Mouse (Mus musculus) cerebellum, postnatal 14 days (tissue): ENCODE results near the gene Gstp3.
A peak's percentile ranks its signal among the peaks of the same experiment; 100 is the strongest.
"Not testable (repeated sequence)": the region's sequence is repeated elsewhere in the genome, so short reads cannot be mapped to it uniquely, and the experiment has no call there.

ENCODE experiments used
- DNase-seq, 2 experiments: peaks; one replicate each; pipeline ENCODE4 v3.0.0; 2021; ENCODE audit warnings: mixed read lengths in 2 of 2

Gstp3 gene

DNA sequence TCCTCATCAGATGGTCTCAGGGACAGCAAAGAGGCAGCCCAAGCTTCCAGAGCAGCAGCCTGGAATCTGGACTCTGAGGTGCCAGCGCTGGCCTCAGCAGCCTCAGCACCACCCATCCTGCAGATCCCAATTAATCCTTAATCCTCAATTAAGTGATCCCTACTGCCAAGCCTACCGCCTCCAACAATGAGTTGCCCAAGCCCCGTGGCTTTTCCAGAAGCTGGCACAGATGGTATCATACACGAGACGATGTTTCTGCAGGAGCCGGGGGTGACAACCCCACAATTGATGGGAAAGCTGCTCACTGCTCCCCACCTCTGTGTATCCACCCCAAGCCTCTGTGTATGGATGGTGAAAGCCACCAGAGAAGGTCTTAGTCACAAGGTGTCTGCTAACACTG, 29.8 kb upstream of the Gstp3 start:
- DNase-seq = no peak

GRCm38 (mm10) chr19:4088146-4088545, 28.8 kb upstream of the Gstp3 start:
- no peak for DNase-seq

GRCm38 (mm10) chr19:4087090-4087489, 27.7 kb upstream of the Gstp3 start:
- no peak for DNase-seq

DNA sequence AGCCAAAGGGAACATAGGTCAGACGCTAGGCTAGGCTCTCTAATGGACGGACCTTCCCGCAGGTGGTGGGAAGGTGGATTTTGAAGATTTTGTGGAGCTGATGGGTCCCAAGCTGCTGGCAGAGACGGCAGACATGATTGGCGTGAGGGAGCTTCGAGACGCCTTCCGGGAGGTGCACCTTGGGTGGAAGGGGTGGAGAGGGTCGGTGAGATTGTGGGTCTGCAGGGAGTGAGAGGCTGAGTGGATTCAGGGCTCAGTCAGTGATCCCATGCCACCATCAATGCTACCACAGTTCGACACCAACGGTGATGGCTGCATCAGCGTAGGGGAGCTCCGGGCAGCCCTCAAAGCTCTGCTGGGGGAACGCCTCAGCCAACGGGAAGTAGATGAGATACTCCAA, 26.8 kb upstream of the Gstp3 start:
- no peak for DNase-seq

- peak in 1 of 2 experiments; percentile 20 for DNase-seq
These were observed 25.6 kb upstream of the Gstp3 start for GRCm38 (mm10) chr19:4084984-4085383.

- no peak for DNase-seq
These were observed 24.5 kb upstream of the Gstp3 start for GRCm38 (mm10) chr19:4083826-4084225.

DNA sequence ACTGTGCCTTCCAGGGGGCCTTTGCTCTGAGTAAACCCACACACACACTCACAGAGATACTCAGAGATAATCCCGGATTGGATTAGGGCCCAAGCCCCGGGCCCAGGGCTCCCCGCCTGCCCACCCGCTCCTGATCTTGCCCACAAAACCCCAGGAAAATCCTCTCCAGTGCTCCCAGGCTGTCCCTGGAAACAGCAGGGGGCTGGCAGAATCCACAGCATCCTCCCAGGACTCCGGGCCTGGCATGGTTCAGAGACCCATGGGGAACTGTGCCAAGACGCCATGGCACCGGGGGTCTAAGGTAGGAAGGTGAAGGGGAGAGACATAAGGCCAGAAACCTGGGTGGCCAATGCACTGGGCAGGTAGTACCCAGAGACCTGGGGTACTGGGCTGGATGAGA, 23.9 kb upstream of the Gstp3 start:
- DNase-seq = peak in 1 of 2 experiments; percentile 24

DNA sequence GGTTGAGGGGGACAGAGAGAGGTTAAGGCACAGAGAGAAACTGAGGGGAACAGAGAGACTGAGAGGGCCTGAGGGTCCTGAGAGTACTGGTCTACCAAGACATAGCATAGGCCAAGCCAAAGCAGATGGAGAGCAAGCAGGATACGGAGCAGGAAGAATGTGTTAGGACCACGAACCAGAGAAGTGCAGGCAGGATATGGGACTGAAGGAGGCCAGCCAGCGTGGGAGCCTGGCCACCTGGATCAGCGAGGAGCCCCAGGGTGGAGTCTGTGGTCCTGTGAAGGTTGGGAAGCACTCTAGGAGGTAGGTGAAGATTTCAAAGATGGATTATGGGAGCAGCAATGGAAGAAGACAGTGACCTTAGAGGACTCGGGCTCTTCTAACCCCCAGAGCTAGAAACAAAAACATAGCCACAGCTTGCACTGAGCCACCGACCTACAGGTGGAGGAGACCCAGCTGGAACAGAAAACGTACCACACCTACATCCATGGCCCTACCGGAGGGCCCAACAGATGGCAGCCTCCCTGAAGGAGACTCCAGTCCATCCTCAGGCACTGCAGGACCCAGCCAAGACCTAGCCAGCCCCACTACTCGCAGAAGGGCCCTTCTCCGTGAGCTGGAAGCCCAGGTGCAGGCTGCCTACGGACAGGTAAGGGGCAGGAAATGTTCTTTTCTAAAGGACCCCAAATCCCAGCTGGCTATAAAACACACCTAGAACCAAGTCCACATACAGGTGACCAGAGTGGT, 23.0 kb upstream of the Gstp3 start:
- peak in 1 of 2 experiments; percentile 33 for DNase-seq

- DNase-seq = no peak
These were observed 22.0 kb upstream of the Gstp3 start, which contains the start of gene Cabp2 for GRCm38 (mm10) chr19:4081394-4081793. Cabp2 (plus strand) TSS chr19:4081578.

GRCm38 (mm10) chr19:4080511-4081009, 21.2 kb upstream of the Gstp3 start:
- peak; percentile 80 to 82 for DNase-seq

DNA sequence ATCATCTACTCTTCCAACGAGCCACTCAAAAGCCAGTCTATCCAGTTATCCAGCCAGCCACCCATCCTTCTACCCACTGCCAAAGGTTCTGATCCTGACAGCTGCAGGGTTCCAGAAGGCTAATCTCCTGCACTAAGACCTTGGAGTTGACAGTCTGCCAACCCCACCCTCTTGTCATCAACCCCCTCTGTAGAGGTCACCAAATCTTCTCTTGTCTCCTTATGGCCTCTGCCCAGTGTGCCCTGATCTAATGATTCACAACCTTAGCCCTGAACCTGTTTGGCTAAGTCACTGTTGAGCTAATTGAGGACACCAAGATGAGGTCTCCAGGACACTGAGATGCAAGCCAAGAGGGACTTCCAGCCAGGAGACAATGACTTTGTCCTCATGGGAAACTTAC, 20.2 kb upstream of the Gstp3 start:
- DNase-seq = peak in 1 of 2 experiments; percentile 33

DNA sequence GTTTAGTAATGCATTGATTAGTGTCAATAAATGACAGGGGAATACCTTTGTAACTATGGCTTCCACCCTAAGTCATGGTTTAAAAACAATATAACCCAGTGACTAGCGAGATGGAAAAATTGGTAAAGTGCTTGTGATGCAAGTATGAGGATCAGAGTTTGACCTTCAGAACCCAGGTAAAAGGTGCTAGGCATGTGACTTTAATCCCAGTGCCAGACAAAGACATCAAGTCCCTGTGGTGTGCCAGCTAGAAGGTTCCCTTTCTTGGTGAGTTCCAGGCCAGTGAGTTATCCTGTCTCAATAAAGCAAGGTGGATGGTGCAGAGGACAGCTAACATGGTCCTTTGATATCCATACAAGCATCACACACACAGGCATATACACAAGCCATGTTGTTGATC, 16.2 kb upstream of the Gstp3 start:
- no peak for DNase-seq

GRCm38 (mm10) chr19:4072706-4073424, 13.5 kb upstream of the Gstp3 start:
- DNase-seq = no peak

GRCm38 (mm10) chr19:4071406-4071805, 12.0 kb upstream of the Gstp3 start:
- peak; percentile 52 to 59 for DNase-seq

GRCm38 (mm10) chr19:4070756-4071155, 11.4 kb upstream of the Gstp3 start:
- DNase-seq = no peak

DNA sequence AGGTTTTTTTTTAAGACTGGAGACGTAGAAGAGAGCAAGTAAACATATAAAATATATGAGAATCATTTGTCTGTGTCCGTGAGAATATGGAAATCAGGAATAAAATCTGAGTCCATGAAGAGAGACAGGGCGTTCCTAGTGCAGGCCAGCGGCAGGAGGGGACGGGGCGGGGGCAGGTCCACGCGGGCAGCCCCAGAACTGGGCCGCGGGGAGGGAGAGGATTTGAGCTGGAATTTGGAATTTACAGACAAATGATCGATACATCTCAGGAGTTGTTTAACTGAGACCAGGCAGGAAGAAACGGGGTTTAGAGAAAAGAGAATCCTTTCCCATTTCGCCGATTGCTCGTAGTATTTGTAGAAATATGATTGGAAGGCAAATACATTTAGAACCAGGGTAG, 10.9 kb upstream of the Gstp3 start:
- DNase-seq = no peak

GRCm38 (mm10) chr19:4068717-4069410, 9.5 kb upstream of the Gstp3 start:
- no peak for DNase-seq

DNA sequence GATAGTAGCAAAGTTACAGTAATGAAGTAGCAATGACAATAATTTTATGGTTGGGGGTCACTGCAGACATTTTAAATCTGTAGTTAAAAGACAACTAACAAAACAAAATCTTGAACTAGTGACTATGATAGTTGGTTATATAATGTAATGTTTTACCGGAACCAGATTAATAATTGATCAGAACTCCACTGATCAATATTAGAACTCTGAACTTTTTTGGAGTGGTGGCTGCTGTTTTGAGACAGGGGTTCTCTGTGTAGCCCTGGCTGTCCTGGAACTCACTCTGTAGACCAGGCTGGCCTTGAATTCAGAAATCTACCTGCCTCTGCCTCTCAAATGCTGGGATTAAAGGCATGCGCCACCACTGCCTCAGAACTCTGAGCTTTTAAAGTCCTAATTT, 8.9 kb upstream of the Gstp3 start:
- not testable (repeated sequence) for DNase-seq

DNA sequence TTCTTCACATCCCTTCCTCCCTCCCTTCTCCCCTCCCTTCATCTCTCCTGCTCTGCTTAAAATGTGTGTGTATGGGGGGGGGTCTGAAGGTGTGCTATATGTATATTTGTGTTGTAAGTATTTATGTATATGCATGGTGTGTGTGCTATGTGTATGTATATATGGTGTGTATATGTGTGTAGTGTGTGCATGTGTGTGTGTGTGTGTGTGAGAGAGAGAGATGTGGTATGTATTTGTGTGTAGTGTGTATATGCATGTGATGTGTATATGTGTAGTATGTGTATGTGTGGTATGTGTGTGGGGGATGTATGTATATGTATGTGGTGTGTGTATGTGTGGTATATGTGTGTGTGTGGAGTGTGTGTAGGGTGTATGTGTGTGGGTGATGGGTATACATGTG, 7.5 kb upstream of the Gstp3 start:
- no peak for DNase-seq

GRCm38 (mm10) chr19:4066280-4066679, 6.9 kb upstream of the Gstp3 start:
- no peak for DNase-seq

DNA sequence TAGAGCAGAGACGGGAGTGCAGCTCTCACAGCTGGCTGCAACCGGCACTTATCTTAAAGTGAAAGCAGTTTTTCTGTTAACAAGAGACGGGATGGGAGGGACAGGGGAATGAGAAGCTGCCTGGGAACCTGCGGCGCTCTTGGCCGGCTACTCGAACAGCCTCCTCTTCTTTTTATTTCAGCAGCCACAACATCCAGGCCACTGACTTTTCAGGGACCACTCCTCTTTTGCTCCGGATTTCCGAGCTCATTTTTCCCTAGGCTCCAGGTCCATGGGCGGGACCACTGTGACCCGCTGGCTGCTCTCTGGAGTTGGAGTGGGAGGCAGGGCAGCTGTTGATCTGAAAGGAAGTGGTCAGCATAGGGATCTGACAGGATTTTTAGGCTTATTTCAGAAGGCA, 5.1 kb upstream of the Gstp3 start:
- not testable (repeated sequence) for DNase-seq

- DNase-seq = not testable (repeated sequence)
These were observed 4.0 kb upstream of the Gstp3 start for GRCm38 (mm10) chr19:4063357-4063756.

DNA sequence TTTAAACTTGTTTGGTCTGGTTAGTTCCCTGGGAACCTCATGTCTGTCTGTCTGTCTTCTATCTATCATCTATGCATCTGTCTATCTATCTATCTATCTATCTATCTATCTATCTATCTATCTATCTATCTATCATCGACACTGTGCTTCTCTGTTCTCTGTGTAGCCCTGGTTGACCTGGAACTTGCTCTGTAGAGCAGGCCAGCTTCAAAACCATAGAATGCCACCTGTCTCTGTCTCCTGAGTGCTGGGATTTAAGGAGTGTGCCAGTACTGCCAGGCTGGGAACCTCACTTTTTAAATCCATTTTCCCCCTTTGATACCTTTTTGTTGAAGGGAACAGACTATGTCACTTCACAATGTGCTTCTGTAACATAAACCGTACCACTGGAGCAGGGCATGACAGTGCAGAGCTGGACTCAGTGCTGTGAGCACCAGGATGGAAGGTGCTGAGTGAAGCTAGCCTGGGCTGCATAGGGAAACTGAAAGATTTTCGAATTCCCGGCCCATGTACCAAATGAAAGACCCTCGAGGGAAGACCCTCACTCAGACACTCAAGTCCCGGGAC, 1.6 kb upstream of the Gstp3 start:
- DNase-seq = no peak
